14 mouse cellular contexts compared by ENCODE assay signal in genomic region chr19:47043608-47044007, GRCm38 (mm10). TPM values are rescaled to one million over a fixed set of nuclear protein-coding genes. Genes with fewer than 3 reads are reported as not detected.
DNase-seq lines count a peak whose midpoint lies in the region; ATAC-seq and TF ChIP-seq lines count a peak whose summit lies in the region.
"Had no signal": no experiment of that assay in that cellular context is flagged by ENCODE, and none has a peak within 500 bp of the region (broad histone marks: within the 10 kb centered on the region; RNA-seq: fewer than 3 reads in every experiment).

No protein-coding gene starts in this region.

- no peak overlapping the region for H3K4me3 ChIP-seq in cerebellum, adult 2 months (replicated peaks; ENCODE audit: insufficient read depth, low read depth, low read length)
- no peak overlapping the region for H3K4me3 ChIP-seq in kidney, postnatal 0 days (replicated peaks; ENCODE audit: low read depth, low read length)
- H3K4me3 ChIP-seq: embryonic facial prominence, embryonic 13.5 days; megakaryocyte, embryonic 14.5 days; neural tube, embryonic 15.5 days had no signal

- H3K9ac ChIP-seq in kidney, postnatal 0 days (ENCODE audit: low read depth, low read length): no peak overlapping the region
- H3K9ac ChIP-seq: embryonic facial prominence, embryonic 13.5 days; neural tube, embryonic 15.5 days had no signal

- H3K36me3 ChIP-seq in kidney, postnatal 0 days (ENCODE audit: insufficient read depth, low read length): peaks cover 15% of the 10 kb centered on the region; the same call in 1 of the 2 replicates

- TF ChIP-seq POLR2A in cerebellum, adult 2 months (IDR thresholded peaks at IDR 0.05; ENCODE audit: borderline replicate concordance, insufficient read depth, low read length): no peak

- no peaks in the 10 kb centered on the region for H3K9me3 ChIP-seq in kidney, postnatal 0 days (replicated peaks; ENCODE audit: low read length)
- H3K9me3 ChIP-seq: embryonic facial prominence, embryonic 13.5 days; megakaryocyte, embryonic 14.5 days; neural tube, embryonic 15.5 days had no signal

- no peak for DNase-seq in cerebellum, adult 2 months
- DNase-seq in cerebellum, postnatal 14 days: no peak
- peak; percentile 62 for DNase-seq in kidney, postnatal 0 days (ENCODE audit: low spot score)
- no peak for DNase-seq in kidney, postnatal 4 days
- DNase-seq in CD4-positive, CD25-positive, alpha-beta regulatory T cell, adult 2 months (ENCODE audit: low read depth, low spot score): peak; percentile 49
- peak; percentile 55 for DNase-seq in induced T-regulatory cell, adult 2 months (ENCODE audit: low read depth)
- no peak for DNase-seq in urinary bladder, postnatal 36 days (ENCODE audit: low spot score in 2 of 2)
- DNase-seq in spleen, adult 18-20 months: no peak
- DNase-seq: kidney, adult 18-20 months; right cerebral cortex, postnatal 4 days; thymus, postnatal 36 days had no signal

- H3K27ac ChIP-seq in cerebellum, adult 2 months (ENCODE audit: insufficient read depth, low read length): no peak overlapping the region
- H3K27ac ChIP-seq in kidney, postnatal 0 days: no peak overlapping the region
- H3K27ac ChIP-seq: embryonic facial prominence, embryonic 13.5 days; neural tube, embryonic 15.5 days had no signal

- WGBS in cerebellum, adult 2 months: 87% methylated on average over 3 of the region's 3 CpGs
- 88% methylated on average over 3 of the region's 3 CpGs for WGBS in kidney, postnatal 0 days

- no peak overlapping the region for H3K4me2 ChIP-seq in kidney, postnatal 0 days (ENCODE audit: low read length)
- H3K4me2 ChIP-seq: embryonic facial prominence, embryonic 13.5 days; neural tube, embryonic 15.5 days had no signal

- no peaks in the 10 kb centered on the region; the same call in 1 of the 2 replicates for H3K4me1 ChIP-seq in cerebellum, adult 2 months (ENCODE audit: control insufficient read depth, insufficient read depth, low read length)
- H3K4me1 ChIP-seq in kidney, postnatal 0 days (replicated peaks; ENCODE audit: insufficient read depth, low read length): no peaks in the 10 kb centered on the region
- H3K4me1 ChIP-seq: embryonic facial prominence, embryonic 13.5 days had no signal

- ATAC-seq in kidney, postnatal 0 days (replicated peaks; ENCODE audit: low FRiP score, low read depth): no peak

- TF ChIP-seq CTCF in cerebellum, adult 2 months (IDR thresholded peaks at IDR 0.05; ENCODE audit: borderline replicate concordance, insufficient read depth, low read depth, low read length): 0 out of 2 replicates have a peak, but pooled peaks have one; percentile 11
- TF ChIP-seq CTCF in kidney, postnatal 0 days (IDR thresholded peaks at IDR 0.05; ENCODE audit: low read depth): peak; percentile 60

- H3K27me3 ChIP-seq in cerebellum, adult 2 months (ENCODE audit: control insufficient read depth, insufficient read depth, low read length): no peaks in the 10 kb centered on the region
- no peaks in the 10 kb centered on the region for H3K27me3 ChIP-seq in kidney, postnatal 0 days (ENCODE audit: insufficient read depth, low read length)
- H3K27me3 ChIP-seq: embryonic facial prominence, embryonic 13.5 days; megakaryocyte, embryonic 14.5 days; neural tube, embryonic 15.5 days had no signal

RNA-seq across cellular contexts. Expression of gene Pcgf6, which starts 7.1 kb away (rescaled TPM):
- 40.4 and 40.9 TPM in 2 replicates for polyA plus RNA-seq in cerebellum, adult 2 months (2012; rRNA removed)
- 19.2 and 20.3 TPM in 2 replicates for polyA plus RNA-seq in kidney, postnatal 0 days (2015; fragmentation: Nextera tagmentation; extraction: Ambion mirVana)

RNA-seq across cellular contexts. Expression of gene Taf5, which starts 23.9 kb away (rescaled TPM):
- 5.1 and 5.2 TPM in 2 replicates for polyA plus RNA-seq in cerebellum, adult 2 months (2012; rRNA removed)
- 3.5 and 4.3 TPM in 2 replicates for polyA plus RNA-seq in kidney, postnatal 0 days (2015; fragmentation: Nextera tagmentation; extraction: Ambion mirVana)

RNA-seq across cellular contexts. Expression of gene Nt5c2, which starts 28.7 kb away (rescaled TPM):
- 48.9 and 49.3 TPM in 2 replicates for polyA plus RNA-seq in cerebellum, adult 2 months (2012; rRNA removed)
- polyA plus RNA-seq in kidney, postnatal 0 days (2015; fragmentation: Nextera tagmentation; extraction: Ambion mirVana): 68.4 and 87.5 TPM in 2 replicates

RNA-seq across cellular contexts. Expression of gene Ina, which starts 29.1 kb away (rescaled TPM):
- 214 and 232 TPM in 2 replicates for polyA plus RNA-seq in cerebellum, adult 2 months (2012; rRNA removed)
- 0.05 and 0.24 TPM in 2 replicates for polyA plus RNA-seq in kidney, postnatal 0 days (2015; fragmentation: Nextera tagmentation; extraction: Ambion mirVana)

RNA-seq across cellular contexts. Expression of gene Usmg5, which starts 46.8 kb away (rescaled TPM):
- 977 and 998 TPM in 2 replicates for polyA plus RNA-seq in cerebellum, adult 2 months (2012; rRNA removed)
- 2,320 and 2,713 TPM in 2 replicates for polyA plus RNA-seq in kidney, postnatal 0 days (2015; fragmentation: Nextera tagmentation; extraction: Ambion mirVana)

Comparison
In these comparisons a context has a peak if more than half of its experiments do, and no peak if none do; other contexts are left out.
1. DNase-seq: peak in kidney, postnatal 0 days (single experiment), CD4-positive, CD25-positive, alpha-beta regulatory T cell, adult 2 months (single experiment) and induced T-regulatory cell, adult 2 months (single experiment); none in cerebellum, adult 2 months (0 of 2), cerebellum, postnatal 14 days (0 of 2), kidney, postnatal 4 days (0 of 2), urinary bladder, postnatal 36 days (0 of 2) and spleen, adult 18-20 months (0 of 2).